Mouse (Mus musculus) cerebellum, adult 2 months (tissue): ENCODE results near the gene Fam214a. TPM values are rescaled to one million over a fixed set of nuclear protein-coding genes. Genes with fewer than 3 reads are reported as not detected.

ENCODE experiments used
- DNase-seq, 2 experiments: peaks; one replicate each; pipeline ENCODE4 v3.0.0; 2021
- H3K27ac ChIP-seq: fragments of 200-500 bp; 2 replicates; pipeline ENCODE4 v1.5.1; 2012; ENCODE audit warnings: low read length, control low read depth, inconsistent platforms; ENCODE audit not compliant: insufficient read depth
- H3K27me3 ChIP-seq: fragments of 200-500 bp; 2 replicates; pipeline ENCODE4 v1.6.1; 2012; ENCODE audit warnings: inconsistent platforms, mild to moderate bottlenecking, low read length, moderate library complexity; ENCODE audit not compliant: control insufficient read depth, insufficient read depth
- H3K4me1 ChIP-seq: fragments of 200-500 bp; 2 replicates; pipeline ENCODE4 v1.6.1; 2011; ENCODE audit warnings: low read length; ENCODE audit not compliant: control insufficient read depth, insufficient read depth
- H3K4me3 ChIP-seq: fragments of 200-500 bp; replicated peaks from 2 replicates; pipeline ENCODE3; 2011; ENCODE audit warnings: mild to moderate bottlenecking, low read depth, low read length, control low read depth; ENCODE audit not compliant: insufficient read depth
- CTCF ChIP-seq: fragments of 200-500 bp; IDR thresholded peaks from 2 replicates; pipeline ENCODE4 v1.5.1; 2011; ENCODE audit warnings: low read depth, mild to moderate bottlenecking, control low read depth, low read length, moderate library complexity, borderline replicate concordance; ENCODE audit not compliant: insufficient read depth
- POLR2A ChIP-seq: fragments of 200-500 bp; IDR thresholded peaks from 2 replicates; pipeline ENCODE4 v1.6.1; 2011; ENCODE audit warnings: low read length, control low read depth, borderline replicate concordance; ENCODE audit not compliant: insufficient read depth
- WGBS: fragments of 180-500 bp; shearing (Covaris S2); methylation state at CpG from one replicate; pipeline ENCODE4 v1.1.7; 2018; 5-methylcytosine and 5-hydroxymethylcytosine counted together
- polyA plus RNA-seq: library from polyadenylated mRNA; depleted of rRNA; stranded (reverse); fragments of >200 nt; gene quantifications from 2 replicates; pipeline ENCODE4 v1.2.3, GENCODE M21; 2012; rRNA removed

Gene Fam214a
- polyA plus RNA-seq, 1 experiment: 36.2 TPM

- no peaks in the 10 kb centered on the region for H3K27me3 ChIP-seq
- no peaks in the 10 kb centered on the region for H3K4me1 ChIP-seq
- H3K27ac ChIP-seq: peak within 1 kb of the TSS; percentile 96
- no peak for DNase-seq
- TF ChIP-seq POLR2A: no peak
- TF ChIP-seq CTCF: no peak
- peak within 1 kb of the TSS; percentile 95 for H3K4me3 ChIP-seq
- 19% methylated on average over 23 of the region's 23 CpGs for WGBS
Observed at GRCm38 (mm10) chr9:75070457-75071028, 117.9 kb downstream of the Fam214a start, which contains the start of gene Myo5a. Myo5a (plus strand) TSS chr9:75071015.

- H3K27me3 ChIP-seq: no peaks in the 10 kb centered on the region
- peak; percentile 71 for TF ChIP-seq POLR2A
- peak; percentile 4; the same call in 1 of the 2 replicates for TF ChIP-seq CTCF
- H3K4me1 ChIP-seq: no peaks in the 10 kb centered on the region
- peak overlapping the region; percentile 95 for H3K4me3 ChIP-seq
- H3K27ac ChIP-seq: peak overlapping the region; percentile 96
- DNase-seq: peak; percentile 89 to 92
- under 1% methylated on average over 84 of the region's 92 CpGs for WGBS
Observed at GRCm38 (mm10) chr9:75071029-75071705, 118.5 kb downstream of the Fam214a start.

DNA sequence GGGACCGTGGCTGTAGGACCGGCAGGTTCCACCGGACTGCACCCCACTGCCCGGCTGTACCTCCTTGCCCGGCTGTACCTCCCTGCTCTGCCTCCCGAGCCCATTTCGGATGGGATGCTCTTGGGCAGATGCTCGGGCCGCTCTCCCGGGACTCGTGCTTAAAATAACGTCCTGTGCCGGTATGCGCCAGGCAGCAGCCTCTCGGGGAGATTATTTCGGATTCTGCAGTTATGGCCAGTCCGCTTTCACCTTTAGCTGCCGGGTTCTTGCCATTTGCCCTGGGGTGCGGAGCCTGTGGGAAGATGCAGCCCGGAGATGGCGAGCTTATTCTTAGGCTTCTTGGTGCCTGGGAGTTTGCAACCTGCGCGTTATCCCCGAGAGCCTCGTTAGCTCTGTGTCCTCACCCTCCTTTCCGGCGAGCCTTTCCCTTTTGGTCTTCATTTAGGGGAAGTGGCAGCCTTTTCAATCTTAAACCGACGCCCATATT lies 119.1 kb downstream of the Fam214a start:
- H3K4me3 ChIP-seq: peak overlapping the region; percentile 95
- TF ChIP-seq POLR2A (no peak), CTCF (no peak)
- no peaks in the 10 kb centered on the region for H3K4me1 ChIP-seq
- peak overlapping the region; percentile 91 for H3K27ac ChIP-seq
- DNase-seq: no peak
- under 1% methylated on average over 29 of the region's 29 CpGs for WGBS
- no peaks in the 10 kb centered on the region for H3K27me3 ChIP-seq

- Histone ChIP-seq H3K4me3 (peak overlapping the region; percentile 95), H3K27me3 (no peaks in the 10 kb centered on the region), H3K4me1 (no peaks in the 10 kb centered on the region), H3K27ac (no peak overlapping the region; the same call in 1 of the 2 replicates)
- TF ChIP-seq CTCF (no peak), POLR2A (no peak)
- DNase-seq: peak in 1 of 2 experiments; percentile 37
- 6% methylated on average over 3 of the region's 3 CpGs for WGBS
Observed at GRCm38 (mm10) chr9:75072361-75072760, 119.7 kb downstream of the Fam214a start.

DNA sequence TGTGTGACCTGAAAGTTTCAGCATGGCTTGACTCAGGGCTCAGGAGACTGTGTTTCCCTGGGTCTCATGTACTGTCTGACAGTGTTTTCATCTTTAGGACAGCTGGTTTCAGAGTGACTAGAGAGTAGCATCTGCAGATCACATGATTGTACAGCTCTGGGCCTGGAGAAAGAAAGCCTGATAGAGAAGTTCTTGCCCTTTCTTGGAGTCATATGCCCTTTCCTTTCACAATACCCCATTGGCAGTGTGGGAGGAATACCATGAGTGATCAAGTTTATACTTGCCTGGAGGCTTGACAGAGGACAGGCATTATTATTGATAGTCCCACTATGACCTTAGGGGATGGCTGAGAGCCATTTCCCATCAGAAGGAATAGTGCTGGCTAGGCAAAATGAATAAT lies 124.5 kb downstream of the Fam214a start:
- H3K4me3 ChIP-seq: no peak overlapping the region
- H3K27me3 ChIP-seq: no peaks in the 10 kb centered on the region
- H3K27ac ChIP-seq: no peak overlapping the region
- no peak for DNase-seq
- TF ChIP-seq POLR2A (no peak), CTCF (no peak)
- no peaks in the 10 kb centered on the region; the same call in 1 of the 2 replicates for H3K4me1 ChIP-seq

Other genes starting within 250 kb of the Fam214a start
- gene Onecut1, start 91.0 kb upstream of the Fam214a start, polyA plus RNA-seq: 0.21 and 0.22 TPM in 2 replicates
- gene Arpp19, start 84.7 kb downstream of the Fam214a start, polyA plus RNA-seq: 67.2 and 74.5 TPM in 2 replicates
- gene Myo5a, start 118.1 kb downstream of the Fam214a start, polyA plus RNA-seq: 86.4 and 89.9 TPM in 2 replicates